Mouse (Mus musculus) kidney, embryonic 15.5 days (tissue): ENCODE data around the gene Yipf3. TPM values are rescaled to one million over a fixed set of nuclear protein-coding genes. Genes with fewer than 3 reads are reported as not detected.

Experiments
- ATAC-seq: fragments of 200-750 bp; cut with Nextera tagmentation; replicated peaks from 2 replicates; pipeline ENCODE4 v1.8.0; 2017; ENCODE audit warnings: moderate TSS enrichment; ENCODE audit not compliant: low FRiP score
- H3K27ac ChIP-seq: fragments of 300-500 bp; sonication (generic); 2 replicates; pipeline ENCODE4 v1.5.1; 2015; ENCODE audit warnings: mild to moderate bottlenecking, inconsistent platforms
- H3K27me3 ChIP-seq: fragments of 300-500 bp; sonication (generic); 2 replicates; pipeline ENCODE4 v1.6.1; 2015; ENCODE audit warnings: inconsistent platforms
- H3K36me3 ChIP-seq: fragments of 300-500 bp; sonication (generic); 2 replicates; pipeline ENCODE4 v1.6.1; 2015; ENCODE audit warnings: inconsistent platforms
- H3K4me1 ChIP-seq: fragments of 300-500 bp; sonication (generic); 2 replicates; pipeline ENCODE4 v1.6.1; 2015; ENCODE audit warnings: inconsistent platforms
- H3K4me2 ChIP-seq: fragments of 300-500 bp; sonication (generic); 2 replicates; pipeline ENCODE4 v1.6.1; 2015; ENCODE audit warnings: moderate library complexity, mild to moderate bottlenecking, inconsistent platforms
- H3K4me3 ChIP-seq: fragments of 300-500 bp; sonication (generic); replicated peaks from 2 replicates; pipeline ENCODE4 v1.5.1; 2015; ENCODE audit warnings: mild to moderate bottlenecking, inconsistent platforms
- H3K9ac ChIP-seq: fragments of 300-500 bp; sonication (generic); 2 replicates; pipeline ENCODE4 v1.6.1; 2015; ENCODE audit warnings: mild to moderate bottlenecking, inconsistent platforms
- H3K9me3 ChIP-seq: fragments of 300-500 bp; sonication (generic); replicated peaks from 2 replicates; pipeline ENCODE4 v1.6.1; 2016; ENCODE audit warnings: inconsistent platforms
- WGBS: fragments of 180-500 bp; shearing (Covaris S2); methylation state at CpG from one replicate; pipeline ENCODE4 v1.1.7; 2015; ENCODE audit warnings: mixed read lengths; 5-methylcytosine and 5-hydroxymethylcytosine counted together
- polyA plus RNA-seq: library from polyadenylated mRNA; unstranded; fragments of >200 nt; fragmentation: Nextera tagmentation; extraction: Ambion mirVana; gene quantifications from 2 replicates; pipeline ENCODE4 v1.2.1, GENCODE M21; 2015

Yipf3 gene
- polyA plus RNA-seq, 1 experiment from 2014 or later = 113 TPM

- no peak overlapping the region for H3K4me2 ChIP-seq
- no peak overlapping the region for H3K27ac ChIP-seq
- peaks cover 87% of the 10 kb centered on the region for H3K36me3 ChIP-seq
- H3K4me3 ChIP-seq = no peak overlapping the region
- H3K27me3 ChIP-seq = no peaks in the 10 kb centered on the region
- ATAC-seq = no peak
- 94% methylated on average over 6 of the region's 6 CpGs for WGBS
- H3K9me3 ChIP-seq = no peaks in the 10 kb centered on the region
- no peak overlapping the region for H3K9ac ChIP-seq
- 0 out of 2 replicates have a peak, but pooled peaks cover 2% of the 10 kb centered on the region for H3K4me1 ChIP-seq
Observed at GRCm38 (mm10) chr17:46275034-46275433, 27.2 kb downstream of the Yipf3 start.

DNA sequence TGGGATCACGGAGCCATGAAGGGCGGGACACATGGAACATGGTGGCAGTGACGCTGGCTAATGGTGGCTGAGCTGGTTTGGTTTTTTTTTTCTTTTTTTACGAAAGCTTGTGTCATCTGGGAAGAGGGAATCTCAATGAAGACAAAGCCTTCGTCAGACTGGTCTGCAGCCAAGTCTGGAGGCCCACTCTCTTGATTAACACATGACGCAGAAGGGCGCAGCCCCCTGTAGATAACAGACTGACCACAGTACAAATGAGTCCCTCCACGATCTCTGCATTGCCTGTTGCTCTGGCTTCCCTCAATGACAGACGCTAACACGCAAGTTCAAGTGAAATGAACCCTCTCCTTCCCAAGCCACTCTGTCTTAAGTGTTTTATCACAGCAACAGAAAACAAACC, 27.6 kb downstream of the Yipf3 start:
- no peak for ATAC-seq
- no peak overlapping the region for H3K9ac ChIP-seq
- H3K36me3 ChIP-seq = peaks cover 87% of the 10 kb centered on the region
- no peaks in the 10 kb centered on the region for H3K9me3 ChIP-seq
- 90% methylated on average over 10 of the region's 10 CpGs for WGBS
- H3K4me2 ChIP-seq = no peak overlapping the region
- peaks cover 5% of the 10 kb centered on the region; the same call in 1 of the 2 replicates for H3K4me1 ChIP-seq
- no peak overlapping the region for H3K4me3 ChIP-seq
- H3K27me3 ChIP-seq = no peaks in the 10 kb centered on the region
- H3K27ac ChIP-seq = no peak overlapping the region

- H3K27me3 ChIP-seq = no peaks in the 10 kb centered on the region
- H3K36me3 ChIP-seq = peaks cover 74% of the 10 kb centered on the region
- no peak overlapping the region for H3K4me3 ChIP-seq
- no peaks in the 10 kb centered on the region for H3K9me3 ChIP-seq
- H3K4me2 ChIP-seq = no peak overlapping the region
- H3K9ac ChIP-seq = no peak overlapping the region
- WGBS = 68% methylated on average over 4 of the region's 4 CpGs
- H3K4me1 ChIP-seq = peaks cover 24% of the 10 kb centered on the region
- no peak for ATAC-seq
- H3K27ac ChIP-seq = no peak overlapping the region
Observed at GRCm38 (mm10) chr17:46277586-46277985, 29.7 kb downstream of the Yipf3 start.

GRCm38 (mm10) chr17:46278011-46278765, 30.3 kb downstream of the Yipf3 start:
- ATAC-seq = no peak
- Histone ChIP-seq H3K9me3 (no peaks in the 10 kb centered on the region), H3K4me3 (no peak overlapping the region), H3K27me3 (no peaks in the 10 kb centered on the region), H3K36me3 (peaks cover 68% of the 10 kb centered on the region), H3K4me2 (no peak overlapping the region), H3K9ac (no peak overlapping the region), H3K4me1 (peaks cover 26% of the 10 kb centered on the region), H3K27ac (no peak overlapping the region)
- 91% methylated on average over 12 of the region's 12 CpGs for WGBS

GRCm38 (mm10) chr17:46282483-46283123, 34.7 kb downstream of the Yipf3 start, which contains the start of gene Tjap1:
Tjap1 (minus strand) TSS chr17:46283026.
- peak within 1 kb of the TSS; percentile 82 for H3K9ac ChIP-seq
- WGBS = under 1% methylated on average over 36 of the region's 37 CpGs
- H3K4me3 ChIP-seq = peak within 1 kb of the TSS; percentile 69
- H3K4me1 ChIP-seq = peaks cover 43% of the 10 kb centered on the region
- no peaks in the 10 kb centered on the region for H3K27me3 ChIP-seq
- ATAC-seq = peak; percentile 97
- no peaks in the 10 kb centered on the region for H3K9me3 ChIP-seq
- H3K27ac ChIP-seq = peak within 1 kb of the TSS; percentile 91
- H3K4me2 ChIP-seq = peak within 1 kb of the TSS; percentile 80
- peaks cover 33% of the 10 kb centered on the region for H3K36me3 ChIP-seq

DNA sequence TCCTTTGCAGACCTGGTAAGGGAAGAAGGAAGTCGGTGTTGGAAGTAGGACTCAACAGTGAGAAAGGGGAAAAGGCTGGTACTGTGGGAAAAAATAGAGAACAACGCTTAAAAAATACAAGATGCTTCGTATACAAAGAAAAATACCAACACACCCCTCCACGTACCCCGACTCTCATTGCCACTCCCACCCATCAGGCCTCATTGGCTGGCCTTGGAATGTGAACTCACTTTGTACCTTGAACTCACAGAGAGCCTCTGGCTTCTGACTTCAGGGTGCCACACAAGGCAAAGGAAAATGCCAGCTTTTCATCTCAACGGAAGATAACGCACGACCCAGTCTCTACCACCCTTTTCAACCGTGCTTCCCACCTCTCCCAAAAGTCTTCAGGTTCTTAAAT, 35.3 kb downstream of the Yipf3 start:
- Histone ChIP-seq H3K27ac (peak overlapping the region; percentile 91), H3K9me3 (no peaks in the 10 kb centered on the region), H3K27me3 (no peaks in the 10 kb centered on the region), H3K4me2 (peak overlapping the region; percentile 80), H3K36me3 (peaks cover 28% of the 10 kb centered on the region), H3K9ac (no peak overlapping the region), H3K4me1 (peaks cover 48% of the 10 kb centered on the region), H3K4me3 (peak overlapping the region; percentile 69)
- ATAC-seq = peak; percentile 47
- WGBS = 22% methylated on average over 9 of the region's 9 CpGs

DNA sequence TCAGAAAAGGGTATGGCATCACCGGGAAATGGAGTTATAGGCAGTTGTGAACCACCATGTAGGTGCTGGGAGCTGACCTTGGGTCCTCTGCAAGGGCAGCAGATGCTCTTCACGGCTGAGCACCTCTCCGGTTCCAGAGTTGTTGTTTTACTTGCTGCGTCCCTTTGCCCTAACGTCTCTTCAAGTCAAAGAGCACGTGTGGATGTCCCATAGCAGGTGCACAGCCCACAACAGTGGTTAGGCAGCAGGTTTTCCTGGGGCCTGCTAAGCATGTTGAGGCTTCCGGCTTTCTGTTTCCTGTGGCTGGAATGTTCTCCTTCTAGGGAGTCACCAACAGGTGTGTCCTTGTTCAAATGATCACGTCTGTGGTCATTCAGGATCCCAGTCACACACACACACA, 36.0 kb downstream of the Yipf3 start:
- 70% methylated on average over 8 of the region's 8 CpGs for WGBS
- peak overlapping the region; percentile 91; the same call in 1 of the 2 replicates for H3K27ac ChIP-seq
- no peak for ATAC-seq
- no peak overlapping the region for H3K4me2 ChIP-seq
- H3K4me3 ChIP-seq = no peak overlapping the region
- no peaks in the 10 kb centered on the region for H3K27me3 ChIP-seq
- H3K9ac ChIP-seq = no peak overlapping the region
- H3K9me3 ChIP-seq = no peaks in the 10 kb centered on the region
- peaks cover 20% of the 10 kb centered on the region for H3K36me3 ChIP-seq
- H3K4me1 ChIP-seq = peaks cover 52% of the 10 kb centered on the region

- Histone ChIP-seq H3K4me1 (peaks cover 52% of the 10 kb centered on the region), H3K27ac (no peak overlapping the region), H3K4me3 (no peak overlapping the region), H3K27me3 (no peaks in the 10 kb centered on the region), H3K9ac (no peak overlapping the region), H3K9me3 (no peaks in the 10 kb centered on the region), H3K36me3 (peaks cover 13% of the 10 kb centered on the region), H3K4me2 (no peak overlapping the region)
- 27% methylated on average over 7 of the region's 7 CpGs for whole genome bisulfite sequencing
- no peak for ATAC-seq
Observed at GRCm38 (mm10) chr17:46284653-46285052, 36.8 kb downstream of the Yipf3 start.

DNA sequence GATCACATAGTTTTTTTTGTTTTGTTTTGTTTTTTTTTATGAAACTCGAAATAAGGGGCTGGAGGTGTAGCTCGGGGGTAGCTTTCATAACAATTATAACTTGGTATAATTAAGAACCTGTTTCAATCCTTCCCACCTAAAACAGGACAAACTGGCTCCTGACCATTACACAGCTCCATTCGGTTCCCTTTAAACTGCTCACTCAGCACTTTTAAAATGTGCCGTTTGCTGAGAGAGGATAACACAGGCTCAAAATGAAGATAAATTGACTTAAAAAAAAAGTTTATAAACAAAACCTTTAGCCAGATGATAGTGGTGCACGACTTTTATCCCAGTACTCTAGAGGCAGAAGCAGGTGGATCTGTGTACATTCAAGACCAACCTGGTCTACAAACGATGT, 37.5 kb downstream of the Yipf3 start:
- no peak overlapping the region for H3K27ac ChIP-seq
- H3K9ac ChIP-seq = no peak overlapping the region
- H3K36me3 ChIP-seq = peaks cover 5% of the 10 kb centered on the region
- H3K27me3 ChIP-seq = no peaks in the 10 kb centered on the region
- H3K9me3 ChIP-seq = no peaks in the 10 kb centered on the region
- 67% methylated on average over 6 of the region's 6 CpGs for WGBS
- peaks cover 47% of the 10 kb centered on the region for H3K4me1 ChIP-seq
- ATAC-seq = no peak
- H3K4me3 ChIP-seq = no peak overlapping the region
- H3K4me2 ChIP-seq = no peak overlapping the region

DNA sequence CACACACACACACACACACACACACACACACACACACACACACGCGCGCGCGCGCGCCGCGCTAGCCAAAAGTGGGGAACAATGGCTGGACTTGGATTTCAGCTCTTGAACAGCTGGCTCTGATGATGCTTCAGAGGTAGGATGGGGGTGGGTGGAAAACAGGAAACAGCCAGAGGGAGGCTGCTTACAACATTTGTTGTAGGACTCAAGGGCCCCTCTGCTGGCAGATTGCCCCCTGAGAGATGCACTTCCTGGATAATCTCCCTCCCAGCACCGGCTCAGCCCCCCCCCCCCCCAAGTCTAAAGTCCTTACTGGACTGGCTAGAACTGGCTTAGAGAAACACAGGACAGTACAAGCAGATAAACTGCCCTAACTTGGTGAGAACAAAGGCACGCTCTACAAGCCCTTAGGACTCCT, 39.8 kb downstream of the Yipf3 start:
- Histone ChIP-seq H3K9ac (no peak overlapping the region), H3K4me2 (peak overlapping the region; percentile 24; the same call in 1 of the 2 replicates)

GRCm38 (mm10) chr17:46296601-46297000, 48.7 kb downstream of the Yipf3 start:
- Histone ChIP-seq H3K27ac (no peak overlapping the region), H3K4me2 (no peak overlapping the region), H3K36me3 (no peaks in the 10 kb centered on the region), H3K4me3 (0 out of 2 replicates have a peak overlapping the region, but pooled peaks have one; percentile 60), H3K27me3 (peaks cover 73% of the 10 kb centered on the region), H3K9ac (no peak overlapping the region), H3K9me3 (no peaks in the 10 kb centered on the region), H3K4me1 (peaks cover 21% of the 10 kb centered on the region)
- 46% methylated on average over 6 of the region's 6 CpGs for WGBS
- ATAC-seq = no peak

More for the DNA sequence above, 39.8 kb downstream of the Yipf3 start:
- Histone ChIP-seq H3K4me3 (no peak overlapping the region), H3K27me3 (peaks cover 5% of the 10 kb centered on the region; the same call in 1 of the 2 replicates), H3K4me1 (peaks cover 28% of the 10 kb centered on the region), H3K36me3 (no peaks in the 10 kb centered on the region), H3K9me3 (no peaks in the 10 kb centered on the region), H3K27ac (0 out of 2 replicates have a peak overlapping the region, but pooled peaks have one; percentile 24)
- ATAC-seq = peak; percentile 55; the same call in 1 of the 2 replicates
- WGBS = 44% methylated on average over 11 of the region's 11 CpGs

GRCm38 (mm10) chr17:46297028-46297363, 49.1 kb downstream of the Yipf3 start:
- peaks cover 21% of the 10 kb centered on the region for H3K4me1 ChIP-seq
- H3K4me3 ChIP-seq = peak overlapping the region; percentile 60
- peaks cover 73% of the 10 kb centered on the region for H3K27me3 ChIP-seq
- ATAC-seq = no peak
- 12% methylated on average over 6 of the region's 6 CpGs for WGBS
- peak overlapping the region; percentile 99 for H3K4me2 ChIP-seq
- H3K9ac ChIP-seq = peak overlapping the region; percentile 23; the same call in 1 of the 2 replicates
- no peak overlapping the region for H3K27ac ChIP-seq
- no peaks in the 10 kb centered on the region for H3K36me3 ChIP-seq
- H3K9me3 ChIP-seq = no peaks in the 10 kb centered on the region
